Mouse (Mus musculus) R1 (cell line): ENCODE measurements around the gene Plppr5.

Experiments
- DNase-seq: peaks from one replicate; pipeline ENCODE4 v3.0.0-alpha.2; 2018; ENCODE audit warnings: low read depth, low spot score

Plppr5 gene

DNA sequence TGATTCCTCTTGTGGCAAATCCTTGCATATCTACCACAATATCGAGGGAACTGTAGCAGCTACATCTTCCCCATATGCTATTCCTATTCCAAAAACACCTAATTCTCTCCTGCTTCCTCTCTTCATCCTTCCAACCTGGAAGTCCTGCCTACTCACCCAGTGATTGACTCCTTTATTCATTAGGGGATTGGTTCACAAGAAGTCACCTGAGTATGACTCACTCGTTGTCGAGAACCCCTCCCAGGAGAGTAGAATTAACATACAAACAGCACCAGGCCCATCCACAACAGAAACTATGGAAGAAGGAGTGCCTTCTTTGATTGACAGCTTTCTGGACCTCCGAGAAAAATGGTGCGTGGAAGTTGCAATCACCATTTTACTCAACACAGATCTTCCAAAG is 121.7 kb downstream of the Plppr5 start:
- DNase-seq: peak; percentile 21

DNA sequence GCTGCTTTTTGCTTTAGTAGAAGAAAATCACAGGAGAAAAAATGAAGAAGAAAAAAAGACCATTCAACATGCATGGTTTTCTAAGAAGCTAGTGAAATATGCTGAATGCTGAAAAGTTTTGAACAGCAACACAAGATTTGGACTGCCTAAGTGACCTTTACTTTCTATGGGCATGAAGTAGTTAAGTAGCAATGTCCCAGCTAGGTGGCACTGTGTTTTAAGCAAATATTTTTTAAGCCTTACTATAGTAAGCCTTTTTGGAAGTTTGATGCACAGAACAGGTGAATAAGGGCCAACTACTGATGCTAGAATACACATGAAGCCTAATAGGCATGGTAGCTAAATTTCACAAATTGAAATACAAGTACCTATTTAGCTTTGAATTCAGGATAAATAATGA is 134.2 kb downstream of the Plppr5 start:
- DNase-seq: no peak

DNA sequence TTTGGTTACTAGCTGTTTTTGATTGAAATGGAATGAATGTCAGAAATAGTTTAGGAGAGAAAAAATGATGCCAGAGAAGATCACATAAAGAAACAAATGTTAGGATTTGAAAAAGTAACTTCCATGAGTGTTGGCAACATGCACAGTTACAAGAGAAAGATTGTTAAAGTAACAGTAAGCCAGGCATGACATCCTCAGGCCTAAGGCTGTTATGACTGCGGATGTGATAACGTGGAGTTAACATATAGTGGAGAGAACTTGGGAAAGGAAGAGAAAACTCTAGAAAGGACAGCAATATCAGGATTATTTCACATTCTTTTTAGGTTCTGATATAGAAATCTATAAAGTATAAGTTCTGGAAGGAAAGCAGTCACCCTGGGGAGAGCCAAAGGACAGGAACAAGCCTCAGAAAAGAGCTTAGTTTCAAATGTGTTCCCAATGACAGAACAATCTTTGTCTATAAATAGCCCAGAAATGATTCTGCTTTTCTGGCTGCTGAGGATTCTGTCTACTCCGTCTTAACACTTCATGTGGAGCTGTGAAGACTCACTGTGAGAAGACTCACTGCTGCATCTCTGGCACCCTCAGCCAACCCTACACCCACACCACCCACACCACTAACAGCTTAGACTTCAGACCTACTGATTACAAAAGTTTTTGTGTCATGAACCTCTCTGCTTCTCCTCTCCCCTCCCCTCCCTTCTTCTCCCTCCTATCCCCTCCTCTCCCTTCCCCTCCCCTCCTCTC is 142.1 kb downstream of the Plppr5 start:
- no peak for DNase-seq

GRCm38 (mm10) chr3:117723390-117723789 is 148.8 kb downstream of the Plppr5 start:
- no peak for DNase-seq

DNA sequence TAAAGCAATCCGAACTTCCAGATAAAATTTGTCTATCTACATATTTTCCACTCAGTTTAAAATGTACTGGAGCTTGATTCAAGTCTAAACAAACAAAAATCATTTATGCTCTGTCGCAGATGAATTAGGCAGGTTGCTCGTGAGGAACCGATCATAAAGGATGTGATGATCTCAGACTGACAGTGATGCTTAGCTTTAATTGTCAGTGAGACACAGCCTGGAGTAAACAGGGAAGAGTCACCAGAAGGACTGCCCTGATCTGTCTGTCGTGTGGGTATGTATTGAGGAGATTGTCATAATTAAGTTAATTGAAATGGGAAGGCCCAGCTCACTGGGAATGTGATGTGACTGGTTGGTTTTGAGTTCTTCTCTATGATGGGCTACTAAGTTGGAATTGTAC is 149.9 kb downstream of the Plppr5 start:
- no peak for DNase-seq

- DNase-seq: no peak
Measured at GRCm38 (mm10) chr3:117725501-117725900, 150.9 kb downstream of the Plppr5 start.

- peak; percentile 55 for DNase-seq
Measured at GRCm38 (mm10) chr3:117728136-117728535, 153.5 kb downstream of the Plppr5 start.

GRCm38 (mm10) chr3:117729121-117730072 is 154.8 kb downstream of the Plppr5 start:
- DNase-seq: no peak

DNA sequence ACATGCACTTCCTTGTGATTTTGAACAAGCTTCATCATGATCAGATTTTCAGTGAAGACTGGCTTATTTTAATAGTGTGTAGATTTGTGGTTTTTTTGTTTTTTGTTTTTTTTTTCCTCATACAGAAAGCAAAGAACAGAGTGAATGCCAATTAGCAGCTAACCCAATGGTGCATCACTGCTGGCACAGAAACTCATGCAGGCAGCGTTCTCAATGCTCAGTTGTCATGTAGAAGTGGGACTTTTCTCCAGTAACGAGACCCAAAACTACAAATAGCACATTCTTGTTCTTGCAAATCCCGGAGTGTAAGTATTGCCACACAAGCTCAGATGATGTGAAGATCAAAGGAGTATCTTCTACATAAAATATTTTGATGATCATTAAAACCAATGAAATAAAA is 156.9 kb downstream of the Plppr5 start:
- DNase-seq: no peak

GRCm38 (mm10) chr3:117732661-117733060 is 158.0 kb downstream of the Plppr5 start:
- no peak for DNase-seq
